Mouse (Mus musculus) liver, adult 2 months (tissue): ENCODE data around the gene Ngf. TPM values are rescaled to one million over a fixed set of nuclear protein-coding genes. Genes with fewer than 3 reads are reported as not detected.

Source experiments
- DNase-seq: peaks from one replicate; pipeline ENCODE4 v3.0.0-alpha.2; 2011; ENCODE audit warnings: low read depth, low spot score; ENCODE audit errors: extremely low read depth
- H3K27ac ChIP-seq: fragments of 200-500 bp; replicated peaks from 2 replicates; pipeline ENCODE4 v1.5.1; 2012; ENCODE audit warnings: low read depth, mild to moderate bottlenecking, control low read depth, inconsistent platforms, low read length; ENCODE audit not compliant: insufficient read depth
- H3K27me3 ChIP-seq: fragments of 200-500 bp; 2 replicates; pipeline ENCODE4 v1.6.1; 2012; ENCODE audit warnings: mild to moderate bottlenecking, moderate library complexity, low read length, inconsistent platforms; ENCODE audit not compliant: control insufficient read depth, insufficient read depth
- H3K36me3 ChIP-seq: fragments of 200-500 bp; 2 replicates; pipeline ENCODE4 v1.6.1; 2012; ENCODE audit warnings: low read length, inconsistent platforms; ENCODE audit not compliant: control insufficient read depth, insufficient read depth
- H3K4me1 ChIP-seq: fragments of 200-500 bp; 2 replicates; pipeline ENCODE4 v1.6.1; 2011; ENCODE audit warnings: low read length; ENCODE audit not compliant: control insufficient read depth, insufficient read depth
- H3K4me3 ChIP-seq: fragments of 200-500 bp; 2 replicates; pipeline ENCODE4 v1.5.1; 2011; ENCODE audit warnings: low read depth, mild to moderate bottlenecking, control low read depth, low read length, moderate library complexity; ENCODE audit not compliant: insufficient read depth
- H3K79me2 ChIP-seq: fragments of 200-500 bp; 2 replicates; pipeline ENCODE4 v1.6.1; 2012; ENCODE audit warnings: inconsistent platforms, mild to moderate bottlenecking, low read length, moderate library complexity; ENCODE audit not compliant: control insufficient read depth, insufficient read depth
- H3K9ac ChIP-seq: fragments of 200-500 bp; 2 replicates; pipeline ENCODE4 v1.6.1; 2012; ENCODE audit warnings: low read depth, mild to moderate bottlenecking, control low read depth, inconsistent platforms, low read length
- CTCF ChIP-seq: fragments of 200-500 bp; IDR thresholded peaks from 2 replicates; pipeline ENCODE4 v1.5.1; 2011; ENCODE audit warnings: low read depth, low read length, control low read depth
- POLR2A ChIP-seq: fragments of 200-500 bp; IDR thresholded peaks from 2 replicates; pipeline ENCODE4 v1.6.1; 2011; ENCODE audit warnings: low read length, control low read depth; ENCODE audit not compliant: insufficient read depth; ENCODE audit errors: extremely low read depth
- WGBS: fragments of 180-500 bp; shearing (Covaris S2); methylation state at CpG from one replicate; pipeline ENCODE4 v1.1.7; 2018; 5-methylcytosine and 5-hydroxymethylcytosine counted together
- polyA plus RNA-seq: library from polyadenylated mRNA; depleted of rRNA; stranded (reverse); fragments of >200 nt; gene quantifications from 2 replicates; pipeline ENCODE4 v1.2.3, GENCODE M21; 2012
- total RNA-seq: library from RNA; depleted of rRNA; stranded (reverse); fragments of >200 nt; gene quantifications from 2 replicates; pipeline ENCODE4 v1.2.3, GENCODE M21; 2014

Ngf gene
- total and polyA plus RNA-seq, 2 experiments: 3.4 to 8.5 TPM

- Histone ChIP-seq H3K4me1 (no peaks in the 10 kb centered on the region), H3K27me3 (no peaks in the 10 kb centered on the region), H3K9ac (no peak overlapping the region), H3K27ac (no peak overlapping the region), H3K4me3 (no peak overlapping the region), H3K79me2 (no peaks in the 10 kb centered on the region), H3K36me3 (no peaks in the 10 kb centered on the region)
- TF ChIP-seq CTCF (no peak), POLR2A (no peak)
- DNase-seq: no peak
- WGBS: 58% methylated on average over 9 of the region's 9 CpGs
Observed at GRCm38 (mm10) chr3:102462703-102463336, 6.9 kb upstream of the Ngf start.

- no peak for TF ChIP-seq POLR2A
- TF ChIP-seq CTCF: no peak
- H3K27me3 ChIP-seq: no peaks in the 10 kb centered on the region
- no peaks in the 10 kb centered on the region for H3K79me2 ChIP-seq
- H3K36me3 ChIP-seq: no peaks in the 10 kb centered on the region
- H3K4me1 ChIP-seq: no peaks in the 10 kb centered on the region
- 88% methylated on average over 2 of the region's 2 CpGs for WGBS
- no peak overlapping the region for H3K27ac ChIP-seq
- no peak overlapping the region for H3K9ac ChIP-seq
- no peak overlapping the region for H3K4me3 ChIP-seq
- DNase-seq: no peak
Observed at GRCm38 (mm10) chr3:102463339-102463738, 6.4 kb upstream of the Ngf start.

GRCm38 (mm10) chr3:102466587-102466986 lies 3.1 kb upstream of the Ngf start:
- Histone ChIP-seq H3K27me3 (peaks cover 8% of the 10 kb centered on the region; the same call in 1 of the 2 replicates), H3K4me1 (no peaks in the 10 kb centered on the region), H3K9ac (no peak overlapping the region), H3K36me3 (no peaks in the 10 kb centered on the region), H3K79me2 (no peaks in the 10 kb centered on the region), H3K27ac (no peak overlapping the region), H3K4me3 (no peak overlapping the region)
- DNase-seq: peak; percentile 35
- TF ChIP-seq CTCF (peak; percentile 80), POLR2A (no peak)
- 26% methylated on average over 3 of the region's 3 CpGs for WGBS

- TF ChIP-seq POLR2A (no peak), CTCF (no peak)
- Histone ChIP-seq H3K27me3 (peaks cover 8% of the 10 kb centered on the region; the same call in 1 of the 2 replicates), H3K4me1 (no peaks in the 10 kb centered on the region), H3K27ac (no peak overlapping the region), H3K36me3 (no peaks in the 10 kb centered on the region), H3K9ac (no peak overlapping the region), H3K4me3 (no peak overlapping the region), H3K79me2 (no peaks in the 10 kb centered on the region)
- DNase-seq: no peak
- WGBS: 84% methylated on average over 8 of the region's 8 CpGs
Observed at GRCm38 (mm10) chr3:102467121-102467520, 2.6 kb upstream of the Ngf start.

GRCm38 (mm10) chr3:102471251-102471650 lies 1.5 kb downstream of the Ngf start:
- Histone ChIP-seq H3K27ac (peak overlapping the region; percentile 56), H3K9ac (peak overlapping the region; percentile 64), H3K79me2 (no peaks in the 10 kb centered on the region; the same call in 1 of the 2 replicates), H3K4me1 (no peaks in the 10 kb centered on the region), H3K4me3 (peak overlapping the region; percentile 63), H3K27me3 (peaks cover 8% of the 10 kb centered on the region; the same call in 1 of the 2 replicates), H3K36me3 (no peaks in the 10 kb centered on the region)
- TF ChIP-seq CTCF: no peak
- no peak for TF ChIP-seq POLR2A
- 52% methylated on average over 5 of the region's 5 CpGs for WGBS
- no peak for DNase-seq

GRCm38 (mm10) chr3:102471799-102472198 lies 2.1 kb downstream of the Ngf start:
- Histone ChIP-seq H3K27me3 (peaks cover 8% of the 10 kb centered on the region; the same call in 1 of the 2 replicates), H3K9ac (peak overlapping the region; percentile 42), H3K27ac (peak overlapping the region; percentile 57), H3K4me1 (no peaks in the 10 kb centered on the region), H3K79me2 (no peaks in the 10 kb centered on the region; the same call in 1 of the 2 replicates), H3K4me3 (peak overlapping the region; percentile 50), H3K36me3 (no peaks in the 10 kb centered on the region)
- no peak for DNase-seq
- WGBS: 53% methylated on average over 5 of the region's 5 CpGs
- TF ChIP-seq POLR2A (no peak), CTCF (no peak)
